Mouse (Mus musculus): ENCODE measurements around the gene Sp9. TPM values are rescaled to one million over a fixed set of nuclear protein-coding genes. Genes with fewer than 3 reads are reported as not detected.

Sp9 gene
- polyA plus RNA-seq, 1 experiment = not detected

DNA sequence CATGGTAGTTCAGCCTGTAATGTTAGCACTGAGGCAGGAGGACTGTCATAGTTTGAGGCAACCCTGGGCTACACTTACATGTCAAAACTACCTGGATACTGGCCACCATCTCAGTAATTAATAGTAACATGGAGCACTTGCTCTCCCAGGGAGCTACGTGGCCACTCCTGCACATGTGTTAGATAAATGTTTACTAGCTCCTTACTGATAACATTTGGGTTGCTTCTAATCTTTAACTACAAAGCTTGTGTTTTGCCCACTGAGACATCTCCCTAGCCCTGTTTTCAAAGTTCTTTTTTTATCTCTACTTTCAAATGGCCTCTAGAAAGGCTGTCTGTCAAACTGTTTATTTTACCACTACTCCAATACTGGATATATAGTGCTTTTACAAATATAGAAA, 30.3 kb downstream of the Sp9 start:
- DNase-seq = no peak
- Histone ChIP-seq H3K4me3 (replicated peaks; ENCODE audit: extremely low read depth, low read depth, low read length) (no peak overlapping the region), H3K4me1 (ENCODE audit: control insufficient read depth, insufficient read depth, low read length) (peaks cover 2% of the 10 kb centered on the region; the same call in 1 of the 2 replicates)
- TF ChIP-seq POLR2A (IDR thresholded peaks at IDR 0.05; ENCODE audit: borderline replicate concordance, extremely low read depth, low read depth, low read length) (no peak), CTCF (IDR thresholded peaks at IDR 0.05; ENCODE audit: insufficient read depth, low read length) (no peak)
- 59% methylated on average over 1 of the region's 1 CpGs for WGBS

DNA sequence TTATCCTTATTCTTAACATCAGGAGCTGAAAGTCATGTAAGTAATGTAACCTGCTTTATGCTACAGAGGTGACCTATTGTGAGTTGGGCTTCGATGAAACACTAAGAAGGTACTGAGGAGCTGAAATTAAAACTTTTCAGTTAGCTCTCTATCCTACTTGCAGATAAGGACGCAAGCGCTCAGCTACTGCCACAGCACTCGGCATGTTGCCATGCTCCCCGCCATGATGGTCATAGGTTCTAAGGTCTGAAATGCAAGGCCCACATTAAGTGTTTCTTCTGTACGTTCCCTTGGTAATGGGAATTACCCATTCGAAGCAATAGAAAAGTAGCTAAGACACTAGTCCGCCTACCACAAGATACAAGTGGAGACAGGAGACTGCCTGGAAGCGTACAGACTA, 31.0 kb downstream of the Sp9 start:
- H3K4me3 ChIP-seq (replicated peaks; ENCODE audit: extremely low read depth, low read depth, low read length) = no peak overlapping the region
- DNase-seq = no peak
- WGBS = 93% methylated on average over 9 of the region's 9 CpGs
- H3K4me1 ChIP-seq (ENCODE audit: control insufficient read depth, insufficient read depth, low read length) = peaks cover 2% of the 10 kb centered on the region; the same call in 1 of the 2 replicates
- TF ChIP-seq POLR2A (IDR thresholded peaks at IDR 0.05; ENCODE audit: borderline replicate concordance, extremely low read depth, low read depth, low read length) = no peak
- TF ChIP-seq CTCF (IDR thresholded peaks at IDR 0.05; ENCODE audit: insufficient read depth, low read length) = no peak

DNA sequence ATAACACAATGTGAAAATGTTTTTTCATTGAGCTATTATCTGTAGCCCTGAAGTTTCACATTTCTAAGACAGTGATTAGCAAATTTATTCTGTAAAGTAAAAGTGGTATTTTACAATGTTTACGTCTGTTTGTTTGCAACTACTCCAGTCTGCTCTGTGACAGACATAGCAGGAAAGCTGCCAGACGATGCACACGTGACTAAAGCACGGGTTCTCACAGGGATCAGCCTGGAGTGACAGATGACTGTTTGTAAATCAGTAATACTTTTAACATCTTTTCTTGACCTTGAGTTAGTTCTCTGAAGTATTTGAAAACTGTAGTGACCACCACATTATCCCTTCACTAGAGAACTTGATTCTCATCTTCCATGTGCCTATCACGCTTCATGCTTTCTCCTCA, 32.8 kb downstream of the Sp9 start:
- H3K4me3 ChIP-seq (replicated peaks; ENCODE audit: extremely low read depth, low read depth, low read length) = no peak overlapping the region
- TF ChIP-seq POLR2A (IDR thresholded peaks at IDR 0.05; ENCODE audit: borderline replicate concordance, extremely low read depth, low read depth, low read length) (no peak), CTCF (IDR thresholded peaks at IDR 0.05; ENCODE audit: insufficient read depth, low read length) (no peak)
- no peak for DNase-seq
- no peaks in the 10 kb centered on the region for H3K4me1 ChIP-seq (ENCODE audit: control insufficient read depth, insufficient read depth, low read length)
- WGBS = 89% methylated on average over 5 of the region's 5 CpGs

DNA sequence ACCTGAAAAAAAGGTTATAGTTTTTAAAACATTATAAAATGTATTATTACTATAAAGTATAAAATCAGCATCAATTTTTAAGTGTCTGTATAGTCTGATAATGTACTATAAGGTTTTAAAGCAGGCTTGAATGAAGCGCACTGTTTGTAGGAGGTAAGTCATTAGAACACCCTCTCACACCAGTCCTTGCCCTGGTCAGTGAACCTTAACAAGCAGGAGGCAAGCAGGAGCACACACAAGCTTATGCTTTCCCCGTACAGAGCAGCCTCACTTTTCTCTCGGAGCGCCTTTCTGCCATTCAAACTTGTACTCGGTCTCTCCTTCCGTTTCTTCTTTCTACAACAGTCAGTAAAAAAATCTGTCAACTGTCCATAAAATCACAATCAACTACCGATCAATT, 34.3 kb downstream of the Sp9 start:
- 92% methylated on average over 7 of the region's 7 CpGs for WGBS
- H3K4me1 ChIP-seq (ENCODE audit: control insufficient read depth, insufficient read depth, low read length) = no peaks in the 10 kb centered on the region
- no peak overlapping the region for H3K4me3 ChIP-seq (replicated peaks; ENCODE audit: extremely low read depth, low read depth, low read length)
- DNase-seq = no peak
- TF ChIP-seq POLR2A (IDR thresholded peaks at IDR 0.05; ENCODE audit: borderline replicate concordance, extremely low read depth, low read depth, low read length) (no peak), CTCF (IDR thresholded peaks at IDR 0.05; ENCODE audit: insufficient read depth, low read length) (no peak)

DNA sequence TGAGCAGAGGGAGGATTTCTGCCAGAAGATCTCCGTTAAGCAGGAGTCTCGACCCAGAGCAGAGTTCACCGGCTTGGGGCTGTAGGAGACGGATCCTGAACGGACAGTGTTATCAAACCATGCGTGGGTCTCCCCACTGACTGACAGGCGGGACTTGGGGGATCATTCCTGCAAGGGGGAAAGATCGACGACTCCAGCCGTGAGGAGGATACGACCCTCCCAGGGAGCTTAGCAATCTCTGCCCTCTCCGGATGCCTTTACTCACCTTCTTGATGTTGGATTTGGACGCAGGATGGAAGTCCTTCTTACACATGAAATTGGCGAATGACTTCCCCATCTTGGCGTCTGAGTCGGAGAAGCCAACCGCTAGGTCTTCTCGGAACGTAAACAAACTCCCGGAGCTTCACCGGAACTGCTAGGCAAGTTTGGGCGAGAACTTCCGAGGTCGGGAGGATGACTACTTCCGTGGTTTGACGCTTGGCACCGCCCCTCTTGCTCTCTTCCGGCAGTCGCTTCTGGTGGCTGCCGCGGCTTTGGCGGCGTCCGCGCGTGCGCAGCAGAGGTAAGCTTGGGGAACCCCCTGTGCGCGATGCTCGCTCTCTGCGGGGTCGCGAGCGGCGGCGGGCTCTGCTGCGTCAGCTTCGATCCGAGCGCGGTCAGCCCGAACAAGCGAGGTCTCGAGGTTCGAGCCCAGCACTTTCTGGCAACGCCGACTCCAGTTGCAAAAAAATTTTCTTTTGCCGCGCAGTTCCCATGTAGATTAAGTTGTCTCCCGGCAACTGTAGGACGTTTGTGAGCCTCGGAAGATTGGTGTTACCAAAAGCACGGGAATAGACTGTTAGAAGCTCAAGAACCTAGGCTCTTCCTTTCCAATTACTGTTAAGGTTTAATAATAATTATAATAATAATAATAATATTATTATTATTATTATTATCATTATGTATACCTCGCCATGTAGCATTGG, 40.7 kb downstream of the Sp9 start, which contains the start of the genes Scrn3 and Cir1:
Gene Scrn3, plus strand, starts transcription at position 450 of the 965 bp plus-strand sequence.
Gene Cir1, minus strand, starts transcription at position 550 of the 965 bp plus-strand sequence.
- H3K4me1 ChIP-seq (ENCODE audit: control insufficient read depth, insufficient read depth, low read length) = peaks cover 9% of the 10 kb centered on the region
- peak; percentile 93 for DNase-seq
- TF ChIP-seq CTCF (IDR thresholded peaks at IDR 0.05; ENCODE audit: insufficient read depth, low read length) (no peak), POLR2A (IDR thresholded peaks at IDR 0.05; ENCODE audit: borderline replicate concordance, extremely low read depth, low read depth, low read length) (peak; percentile 86)
- peak within 1 kb of the TSS; percentile 95 for H3K4me3 ChIP-seq (replicated peaks; ENCODE audit: extremely low read depth, low read depth, low read length)
- under 1% methylated on average over 64 of the region's 64 CpGs for WGBS

DNA sequence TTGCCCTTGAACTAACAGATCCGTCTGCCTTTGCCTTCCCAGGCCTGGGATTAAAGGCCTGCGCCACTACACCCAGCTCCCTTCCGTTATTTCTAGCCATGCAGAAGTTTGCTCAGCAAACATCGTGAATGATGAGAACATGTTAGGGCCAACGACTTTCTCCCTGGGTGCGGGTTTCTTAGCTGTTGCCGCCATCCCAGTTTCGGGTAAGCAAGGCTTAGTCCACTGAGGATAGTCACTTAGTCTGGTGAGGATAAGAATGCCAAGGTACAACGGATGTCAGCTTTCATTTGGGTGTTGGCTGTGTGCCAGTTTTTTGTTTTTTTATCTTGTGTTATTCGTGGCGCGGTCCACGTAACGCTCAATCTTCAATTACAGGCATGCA, 41.4 kb downstream of the Sp9 start:
- DNase-seq = peak; percentile 66
- H3K4me1 ChIP-seq (ENCODE audit: control insufficient read depth, insufficient read depth, low read length) = peaks cover 9% of the 10 kb centered on the region
- peak overlapping the region; percentile 82 for H3K4me3 ChIP-seq (replicated peaks; ENCODE audit: extremely low read depth, low read depth, low read length)
- no peak for TF ChIP-seq CTCF (IDR thresholded peaks at IDR 0.05; ENCODE audit: insufficient read depth, low read length)
- WGBS = 10% methylated on average over 14 of the region's 14 CpGs

DNA sequence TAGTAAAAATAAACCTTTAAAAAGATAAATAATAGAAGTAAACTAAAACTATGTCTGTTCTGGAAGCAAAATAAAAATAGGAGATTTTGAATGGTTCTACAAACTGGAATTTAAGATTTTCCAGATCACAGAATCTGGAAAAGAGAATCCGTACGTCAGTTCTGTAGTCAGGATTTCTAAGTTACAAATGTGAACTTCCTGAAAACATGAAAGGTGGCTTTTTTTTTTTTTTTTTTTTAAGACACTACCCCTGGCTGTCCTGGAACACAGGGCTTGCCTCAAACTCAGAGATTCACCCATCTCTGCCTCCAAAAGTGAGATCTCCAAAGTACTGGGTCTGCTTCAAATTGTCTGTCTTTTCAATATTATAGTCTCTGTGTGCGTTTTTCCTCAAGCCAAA, 42.6 kb downstream of the Sp9 start:
- 87% methylated on average over 3 of the region's 3 CpGs for WGBS
- peaks cover 9% of the 10 kb centered on the region for H3K4me1 ChIP-seq (ENCODE audit: control insufficient read depth, insufficient read depth, low read length)
- DNase-seq = no peak

DNA sequence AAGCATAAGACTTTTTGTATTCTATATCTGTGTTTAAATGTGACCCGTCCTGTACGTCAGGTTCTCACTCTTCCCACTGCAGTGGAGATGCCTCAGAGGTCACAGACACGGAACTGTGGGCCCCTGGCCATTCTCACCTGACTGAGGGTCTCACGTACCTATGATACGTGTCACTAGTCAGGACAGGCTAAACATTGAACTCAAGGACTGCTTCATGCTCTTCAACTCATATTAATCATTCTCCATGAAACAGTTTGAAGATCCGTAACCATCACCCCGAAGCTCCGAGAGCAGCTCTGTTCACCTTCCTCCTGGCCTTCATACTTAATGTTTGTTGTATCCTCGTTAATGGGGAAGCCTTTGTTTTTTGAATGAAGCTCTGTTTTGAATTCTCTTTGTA, 45.7 kb downstream of the Sp9 start:
- peaks cover 3% of the 10 kb centered on the region for H3K4me1 ChIP-seq (ENCODE audit: control insufficient read depth, insufficient read depth, low read length)
- no peak for DNase-seq
- H3K4me3 ChIP-seq (replicated peaks; ENCODE audit: extremely low read depth, low read depth, low read length) = no peak overlapping the region
- 92% methylated on average over 9 of the region's 9 CpGs for WGBS
- no peak for TF ChIP-seq CTCF (IDR thresholded peaks at IDR 0.05; ENCODE audit: insufficient read depth, low read length)
- no peak for TF ChIP-seq POLR2A (IDR thresholded peaks at IDR 0.05; ENCODE audit: borderline replicate concordance, extremely low read depth, low read depth, low read length)

More for the DNA sequence above, 42.6 kb downstream of the Sp9 start:
- TF ChIP-seq POLR2A (IDR thresholded peaks at IDR 0.05; ENCODE audit: borderline replicate concordance, extremely low read depth, low read depth, low read length) (no peak), CTCF (IDR thresholded peaks at IDR 0.05; ENCODE audit: insufficient read depth, low read length) (no peak)
- no peak overlapping the region for H3K4me3 ChIP-seq (replicated peaks; ENCODE audit: extremely low read depth, low read depth, low read length)

DNA sequence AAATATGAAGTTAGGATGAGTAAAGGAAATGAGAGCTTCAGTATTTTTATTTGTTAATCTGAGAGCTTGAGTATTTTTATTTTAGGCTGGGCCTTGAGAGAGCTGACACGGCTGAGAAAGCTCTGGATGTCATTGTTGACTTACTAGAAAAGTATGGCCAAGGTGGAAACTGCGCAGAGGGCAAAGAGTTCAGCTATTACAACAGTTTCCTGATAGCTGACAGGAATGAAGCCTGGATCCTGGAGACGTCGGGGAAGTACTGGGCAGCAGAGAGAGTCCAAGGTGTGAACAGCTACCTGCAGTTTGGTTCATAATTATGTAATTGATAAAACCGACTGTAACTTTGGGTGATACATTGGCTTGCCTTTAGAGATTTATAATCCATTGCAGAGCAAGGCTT, 47.5 kb downstream of the Sp9 start:
- no peak for DNase-seq
- Histone ChIP-seq H3K4me1 (ENCODE audit: control insufficient read depth, insufficient read depth, low read length) (no peaks in the 10 kb centered on the region), H3K4me3 (replicated peaks; ENCODE audit: extremely low read depth, low read depth, low read length) (no peak overlapping the region)
- 82% methylated on average over 5 of the region's 5 CpGs for WGBS
- no peak for TF ChIP-seq CTCF (IDR thresholded peaks at IDR 0.05; ENCODE audit: insufficient read depth, low read length)

DNA sequence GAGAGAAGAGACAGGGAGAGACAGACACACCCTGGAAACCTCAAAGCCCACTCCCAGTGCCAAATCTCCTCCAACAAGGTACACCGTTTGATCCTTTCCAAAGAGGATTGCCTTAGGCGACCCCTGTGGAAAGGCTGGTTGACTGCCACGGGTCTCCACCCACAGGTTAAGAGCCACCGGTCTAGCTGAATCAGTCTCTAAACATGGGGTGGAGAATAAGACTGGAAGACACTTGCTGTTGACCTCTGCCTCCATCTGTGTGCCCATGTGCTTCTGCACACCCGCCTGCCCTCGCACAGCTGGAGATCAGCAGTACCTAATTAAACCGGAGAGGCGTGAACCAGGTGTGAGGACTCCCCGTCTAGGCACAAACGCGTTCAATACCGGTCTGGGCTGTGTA, 51.3 kb downstream of the Sp9 start:
- TF ChIP-seq CTCF (IDR thresholded peaks at IDR 0.05; ENCODE audit: insufficient read depth, low read length) (no peak), POLR2A (IDR thresholded peaks at IDR 0.05; ENCODE audit: borderline replicate concordance, extremely low read depth, low read depth, low read length) (no peak)
- Histone ChIP-seq H3K4me1 (ENCODE audit: control insufficient read depth, insufficient read depth, low read length) (no peaks in the 10 kb centered on the region), H3K4me3 (replicated peaks; ENCODE audit: extremely low read depth, low read depth, low read length) (no peak overlapping the region)
- 61% methylated on average over 12 of the region's 12 CpGs for WGBS
- no peak for DNase-seq
